Mouse (Mus musculus) A20 (cell line): Measurements from ENCODE around the gene Tmod4.

ENCODE experiments used
- DNase-seq: peaks from one replicate; pipeline ENCODE4 v3.0.0-alpha.2; 2011; ENCODE audit warnings: low read depth, low spot score

Tmod4 gene

GRCm38 (mm10) chr3:95136336-95136735 lies 12.1 kb downstream of the Tmod4 start:
- peak; percentile 47 for DNase-seq

- no peak for DNase-seq
Observed at GRCm38 (mm10) chr3:95139586-95140288, 15.5 kb downstream of the Tmod4 start.

GRCm38 (mm10) chr3:95140289-95140595 lies 16.0 kb downstream of the Tmod4 start:
- no peak for DNase-seq

GRCm38 (mm10) chr3:95140795-95141194 lies 16.5 kb downstream of the Tmod4 start:
- DNase-seq, result no peak

GRCm38 (mm10) chr3:95141474-95141873 lies 17.2 kb downstream of the Tmod4 start:
- DNase-seq, result no peak

GRCm38 (mm10) chr3:95141952-95142616 lies 17.8 kb downstream of the Tmod4 start, which contains the start of gene Tnfaip8l2:
Gene Tnfaip8l2 (minus strand): TSS chr3:95142360.
- no peak for DNase-seq

GRCm38 (mm10) chr3:95142617-95143011 lies 18.3 kb downstream of the Tmod4 start:
- peak; percentile 79 for DNase-seq

- DNase-seq, result no peak
Observed at GRCm38 (mm10) chr3:95147924-95148323, 23.6 kb downstream of the Tmod4 start.

GRCm38 (mm10) chr3:95153874-95154273 lies 29.6 kb downstream of the Tmod4 start:
- DNase-seq, result peak; percentile 79

- DNase-seq, result no peak
Observed at GRCm38 (mm10) chr3:95159511-95159986, 35.3 kb downstream of the Tmod4 start.

- peak; percentile 90 for DNase-seq
Observed at GRCm38 (mm10) chr3:95159987-95160963, 36.0 kb downstream of the Tmod4 start, which contains the start of gene Sema6c. Gene Sema6c (plus strand): TSS chr3:95160457.

- no peak for DNase-seq
Observed at GRCm38 (mm10) chr3:95161041-95161551, 36.8 kb downstream of the Tmod4 start.

GRCm38 (mm10) chr3:95161618-95162344 lies 37.5 kb downstream of the Tmod4 start:
- DNase-seq, result no peak

- no peak for DNase-seq
Observed at GRCm38 (mm10) chr3:95162345-95162628, 38.0 kb downstream of the Tmod4 start.

- DNase-seq, result no peak
Observed at GRCm38 (mm10) chr3:95163419-95164255, 39.4 kb downstream of the Tmod4 start.

GRCm38 (mm10) chr3:95164256-95164550 lies 39.9 kb downstream of the Tmod4 start:
- DNase-seq, result no peak

GRCm38 (mm10) chr3:95164840-95165239 lies 40.6 kb downstream of the Tmod4 start:
- DNase-seq, result no peak

GRCm38 (mm10) chr3:95169996-95170395 lies 45.7 kb downstream of the Tmod4 start:
- no peak for DNase-seq

- no peak for DNase-seq
Observed at GRCm38 (mm10) chr3:95171105-95171504, 46.8 kb downstream of the Tmod4 start.

GRCm38 (mm10) chr3:95172526-95173255 lies 48.4 kb downstream of the Tmod4 start:
- no peak for DNase-seq
